Mouse (Mus musculus): ENCODE results near the gene Nnmt. TPM values are rescaled to one million over a fixed set of nuclear protein-coding genes. Genes with fewer than 3 reads are reported as not detected.
A peak's percentile ranks its signal among the peaks of the same experiment; 100 is the strongest.

The Nnmt gene
- polyA plus RNA-seq, 1 experiment, result 55.6 TPM

GRCm38 (mm10) chr9:48609734-48610133, 4.8 kb upstream of the Nnmt start:
- no peak overlapping the region for H3K4me3 ChIP-seq (ENCODE audit: insufficient read depth, low read depth, low read length)
- H3K4me1 ChIP-seq (ENCODE audit: control insufficient read depth, insufficient read depth, insufficient read length, low read length), result peaks cover 6% of the 10 kb centered on the region
- H3K27ac ChIP-seq (replicated peaks; ENCODE audit: low read depth, low read length), result no peak overlapping the region

GRCm38 (mm10) chr9:48607417-48607816, 2.5 kb upstream of the Nnmt start:
- Histone ChIP-seq H3K4me1 (ENCODE audit: control insufficient read depth, insufficient read depth, insufficient read length, low read length) (peaks cover 11% of the 10 kb centered on the region), H3K27ac (replicated peaks; ENCODE audit: low read depth, low read length) (no peak overlapping the region), H3K4me3 (ENCODE audit: insufficient read depth, low read depth, low read length) (no peak overlapping the region)

GRCm38 (mm10) chr9:48606171-48606570, 1.2 kb upstream of the Nnmt start:
- H3K4me1 ChIP-seq (ENCODE audit: control insufficient read depth, insufficient read depth, insufficient read length, low read length), result peaks cover 11% of the 10 kb centered on the region
- H3K27ac ChIP-seq (replicated peaks; ENCODE audit: low read depth, low read length), result peak overlapping the region; percentile 76
- H3K4me3 ChIP-seq (ENCODE audit: insufficient read depth, low read depth, low read length), result no peak overlapping the region

DNA sequence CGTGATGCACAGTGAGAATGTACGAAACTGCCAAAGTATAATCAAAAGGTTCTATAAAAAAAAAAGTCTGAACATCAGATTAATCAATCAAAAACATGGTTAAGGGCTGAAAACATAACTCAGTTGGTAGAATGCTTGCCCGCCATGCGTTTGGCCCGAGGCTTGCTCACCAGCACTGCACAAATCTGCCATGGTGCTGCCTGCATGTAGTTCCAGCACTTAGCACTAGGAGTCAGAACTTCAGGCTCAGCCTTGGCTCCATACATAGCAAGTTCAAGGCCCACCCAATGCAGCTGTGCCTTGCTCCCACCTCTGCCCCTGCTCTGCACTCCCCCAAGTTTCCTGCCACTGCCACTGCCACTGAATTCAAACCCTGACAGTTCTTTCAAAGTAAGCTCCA, 744 bp upstream of the Nnmt start:
- H3K27ac ChIP-seq (replicated peaks; ENCODE audit: low read depth, low read length), result peak overlapping the region; percentile 76
- no peak overlapping the region for H3K4me3 ChIP-seq (ENCODE audit: insufficient read depth, low read depth, low read length)

DNA sequence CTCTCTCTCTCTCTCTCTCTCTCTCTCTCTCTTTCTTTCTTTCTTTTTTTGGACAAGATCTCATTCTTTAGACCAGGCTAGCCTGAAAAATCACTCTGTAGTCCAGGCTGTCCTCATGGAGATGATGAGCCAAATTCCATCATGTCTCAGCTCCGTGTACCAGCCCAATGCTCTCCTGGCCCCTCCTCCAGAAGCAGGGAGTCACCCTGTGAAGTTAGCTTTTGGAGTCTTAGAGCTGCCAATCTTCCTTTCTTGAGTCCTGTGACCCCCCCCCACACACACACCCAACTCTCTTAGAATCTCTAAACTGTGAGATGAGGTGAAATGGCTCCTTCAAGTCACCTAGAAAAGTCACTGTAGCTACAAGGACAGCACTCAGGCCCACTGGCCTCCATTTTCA, 727 bp downstream of the Nnmt start:
- Histone ChIP-seq H3K4me3 (ENCODE audit: insufficient read depth, low read depth, low read length) (peak overlapping the region; percentile 60), H3K4me1 (ENCODE audit: control insufficient read depth, insufficient read depth, insufficient read length, low read length) (peaks cover 17% of the 10 kb centered on the region), H3K27ac (replicated peaks; ENCODE audit: low read depth, low read length) (peak overlapping the region; percentile 89)

More for the DNA sequence above, 744 bp upstream of the Nnmt start:
- H3K4me1 ChIP-seq (ENCODE audit: control insufficient read depth, insufficient read depth, insufficient read length, low read length), result peaks cover 11% of the 10 kb centered on the region

DNA sequence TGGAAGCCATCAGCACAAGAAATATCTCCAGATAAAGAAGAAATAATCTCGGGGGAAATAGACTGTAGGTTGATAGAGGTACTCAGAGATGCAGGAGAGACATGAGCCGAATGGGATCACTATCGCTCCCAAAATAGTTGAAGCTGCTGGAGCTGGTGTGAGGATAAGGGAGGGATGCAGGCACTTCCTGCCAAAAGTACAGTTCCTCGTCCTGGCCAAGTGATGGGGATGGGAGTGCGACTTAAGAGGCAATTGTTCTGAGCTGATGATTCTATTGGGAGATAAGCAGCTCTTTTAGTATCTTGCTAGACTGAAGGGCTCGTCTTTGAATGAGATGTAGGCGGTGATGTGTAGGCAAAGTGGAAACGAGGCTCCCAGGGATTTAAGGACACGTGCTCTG, 4.1 kb downstream of the Nnmt start:
- Histone ChIP-seq H3K27ac (replicated peaks; ENCODE audit: low read depth, low read length) (no peak overlapping the region), H3K4me1 (ENCODE audit: control insufficient read depth, insufficient read depth, insufficient read length, low read length) (peaks cover 17% of the 10 kb centered on the region), H3K4me3 (ENCODE audit: insufficient read depth, low read depth, low read length) (no peak overlapping the region)

- Histone ChIP-seq H3K4me1 (ENCODE audit: control insufficient read depth, insufficient read depth, insufficient read length, low read length) (peaks cover 16% of the 10 kb centered on the region), H3K27ac (replicated peaks; ENCODE audit: low read depth, low read length) (no peak overlapping the region), H3K4me3 (ENCODE audit: insufficient read depth, low read depth, low read length) (no peak overlapping the region)
Observed at GRCm38 (mm10) chr9:48600066-48600465, 4.9 kb downstream of the Nnmt start.

DNA sequence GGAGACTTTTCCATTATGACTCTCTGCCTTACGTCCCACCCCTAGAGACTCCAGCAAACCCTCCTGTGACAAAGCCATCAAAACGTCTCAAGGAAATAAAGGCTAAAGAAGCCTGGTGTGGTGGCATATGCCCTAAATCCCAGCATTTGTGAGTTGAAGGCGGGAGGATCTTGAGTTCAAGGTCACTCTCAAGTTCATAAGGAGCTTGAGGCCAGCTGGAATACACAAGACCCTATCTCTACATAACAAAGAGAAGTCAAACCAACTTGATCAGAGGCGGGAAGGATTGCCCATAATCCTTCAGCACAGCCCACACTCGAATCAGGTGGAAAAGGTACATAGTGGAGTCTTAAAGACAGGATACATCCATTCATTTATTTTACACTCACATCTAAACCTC, 7.5 kb downstream of the Nnmt start:
- Histone ChIP-seq H3K27ac (replicated peaks; ENCODE audit: low read depth, low read length) (peak overlapping the region; percentile 65), H3K4me1 (ENCODE audit: control insufficient read depth, insufficient read depth, insufficient read length, low read length) (peaks cover 16% of the 10 kb centered on the region), H3K4me3 (ENCODE audit: insufficient read depth, low read depth, low read length) (no peak overlapping the region)

DNA sequence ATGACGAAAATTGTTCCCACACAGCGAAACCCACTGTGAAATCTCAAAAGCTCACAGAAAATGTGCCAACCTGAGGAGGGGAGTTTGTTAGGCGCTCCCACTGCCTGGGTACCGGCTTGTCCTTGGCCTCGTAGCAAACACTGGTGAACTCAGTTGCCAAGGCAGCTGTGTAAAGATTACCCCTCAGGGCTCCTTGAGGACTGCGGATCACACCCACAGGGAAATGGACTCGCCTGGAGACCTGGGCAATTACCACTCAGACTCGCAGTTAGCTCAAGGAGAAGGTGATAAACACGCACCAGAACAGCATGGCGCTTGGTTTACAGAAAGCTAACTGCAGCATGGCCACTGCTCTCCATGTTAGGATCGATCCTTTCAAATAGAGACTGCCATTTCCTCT, 8.0 kb downstream of the Nnmt start:
- H3K27ac ChIP-seq (replicated peaks; ENCODE audit: low read depth, low read length), result peak overlapping the region; percentile 65
- peaks cover 16% of the 10 kb centered on the region for H3K4me1 ChIP-seq (ENCODE audit: control insufficient read depth, insufficient read depth, insufficient read length, low read length)
- H3K4me3 ChIP-seq (ENCODE audit: insufficient read depth, low read depth, low read length), result no peak overlapping the region

GRCm38 (mm10) chr9:48593915-48594314, 11.0 kb downstream of the Nnmt start:
- peak overlapping the region; percentile 24 for H3K27ac ChIP-seq (replicated peaks; ENCODE audit: low read depth, low read length)
- peaks cover 10% of the 10 kb centered on the region for H3K4me1 ChIP-seq (ENCODE audit: control insufficient read depth, insufficient read depth, insufficient read length, low read length)
- no peak overlapping the region for H3K4me3 ChIP-seq (ENCODE audit: insufficient read depth, low read depth, low read length)

- no peak overlapping the region for H3K27ac ChIP-seq (replicated peaks; ENCODE audit: low read depth, low read length)
- no peak overlapping the region for H3K4me3 ChIP-seq (ENCODE audit: insufficient read depth, low read depth, low read length)
- H3K4me1 ChIP-seq (ENCODE audit: control insufficient read depth, insufficient read depth, insufficient read length, low read length), result peaks cover 8% of the 10 kb centered on the region
Observed at GRCm38 (mm10) chr9:48590606-48591005, 14.3 kb downstream of the Nnmt start.

- no peak overlapping the region for H3K4me3 ChIP-seq (ENCODE audit: insufficient read depth, low read depth, low read length)
- H3K27ac ChIP-seq (replicated peaks; ENCODE audit: low read depth, low read length), result no peak overlapping the region
- 0 out of 2 replicates have a peak, but pooled peaks cover 2% of the 10 kb centered on the region for H3K4me1 ChIP-seq (ENCODE audit: control insufficient read depth, insufficient read depth, insufficient read length, low read length)
Observed at GRCm38 (mm10) chr9:48586332-48586731, 18.6 kb downstream of the Nnmt start.

- Histone ChIP-seq H3K27ac (replicated peaks; ENCODE audit: low read depth, low read length) (no peak overlapping the region), H3K4me3 (ENCODE audit: insufficient read depth, low read depth, low read length) (no peak overlapping the region), H3K4me1 (ENCODE audit: control insufficient read depth, insufficient read depth, insufficient read length, low read length) (no peaks in the 10 kb centered on the region)
Observed at GRCm38 (mm10) chr9:48580808-48581207, 24.1 kb downstream of the Nnmt start.

GRCm38 (mm10) chr9:48562388-48562787, 42.6 kb downstream of the Nnmt start:
- Histone ChIP-seq H3K4me1 (ENCODE audit: control insufficient read depth, insufficient read depth, insufficient read length, low read length) (no peaks in the 10 kb centered on the region), H3K4me3 (ENCODE audit: insufficient read depth, low read depth, low read length) (no peak overlapping the region), H3K27ac (replicated peaks; ENCODE audit: low read depth, low read length) (no peak overlapping the region)

- H3K4me3 ChIP-seq (ENCODE audit: insufficient read depth, low read depth, low read length), result no peak overlapping the region
- no peak overlapping the region for H3K27ac ChIP-seq (replicated peaks; ENCODE audit: low read depth, low read length)
- no peaks in the 10 kb centered on the region for H3K4me1 ChIP-seq (ENCODE audit: control insufficient read depth, insufficient read depth, insufficient read length, low read length)
Observed at GRCm38 (mm10) chr9:48559482-48560139, 45.3 kb downstream of the Nnmt start.

DNA sequence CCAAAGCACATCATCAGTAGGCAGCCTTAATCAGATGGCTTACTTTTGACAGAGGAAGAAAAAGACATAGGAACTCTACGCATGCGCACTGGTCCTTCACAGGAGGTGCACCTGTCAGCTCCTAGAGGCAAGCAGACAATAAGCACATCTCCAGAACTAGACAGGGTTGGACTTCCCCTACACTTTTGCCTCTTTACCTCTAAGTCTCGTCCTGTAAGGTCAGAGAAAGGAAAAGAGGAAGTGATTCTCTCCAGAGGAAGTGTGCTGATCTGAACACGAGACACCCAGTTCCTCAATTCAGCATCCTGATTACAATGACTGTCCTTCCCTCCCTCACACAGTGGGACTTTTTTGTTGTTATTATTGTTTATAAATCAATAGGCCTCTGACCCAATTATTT, 46.3 kb downstream of the Nnmt start:
- Histone ChIP-seq H3K4me1 (ENCODE audit: control insufficient read depth, insufficient read depth, insufficient read length, low read length) (no peaks in the 10 kb centered on the region), H3K27ac (replicated peaks; ENCODE audit: low read depth, low read length) (no peak overlapping the region; the same call in 1 of the 2 replicates), H3K4me3 (ENCODE audit: insufficient read depth, low read depth, low read length) (no peak overlapping the region)
